Mouse (Mus musculus) thymus, postnatal 4 days (tissue): Measurements from ENCODE around the gene Cox6a1.
"Not testable (repeated sequence)": the region's sequence is repeated elsewhere in the genome, so short reads cannot be mapped to it uniquely, and the experiment has no call there.

Experiments used
- DNase-seq: peaks from one replicate; pipeline ENCODE4 v3.0.0; 2021

Cox6a1 gene

DNA sequence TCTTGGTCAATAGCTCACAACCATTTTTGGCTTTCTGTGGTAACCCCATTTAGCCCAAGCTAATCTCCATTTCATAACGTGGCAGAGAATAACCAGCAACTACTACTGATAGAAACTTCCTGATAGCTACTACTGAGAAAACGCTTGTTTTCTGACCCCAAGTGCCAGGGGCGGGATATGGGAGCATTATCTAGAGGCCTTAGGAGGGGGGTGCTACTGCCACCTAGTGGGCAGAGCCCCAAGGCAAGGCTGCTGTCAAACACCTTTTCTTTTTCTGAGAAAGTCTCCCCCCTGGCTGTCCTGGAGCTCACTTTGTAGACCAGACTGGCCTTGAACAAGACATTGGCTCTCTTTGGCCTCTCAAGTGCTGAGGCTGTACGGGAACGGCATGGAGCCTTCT is 1.2 kb downstream of the Cox6a1 start:
- DNase-seq: peak; percentile 92

GRCm38 (mm10) chr5:115341314-115342165 is 7.2 kb downstream of the Cox6a1 start:
- no peak for DNase-seq

- DNase-seq: peak; percentile 93
Observed at GRCm38 (mm10) chr5:115340577-115341313, 8.0 kb downstream of the Cox6a1 start, which contains the start of the genes Gatc and Triap1. Gene Gatc (minus strand): TSS chr5:115341178. Gene Triap1 (plus strand): TSS chr5:115341225.

DNA sequence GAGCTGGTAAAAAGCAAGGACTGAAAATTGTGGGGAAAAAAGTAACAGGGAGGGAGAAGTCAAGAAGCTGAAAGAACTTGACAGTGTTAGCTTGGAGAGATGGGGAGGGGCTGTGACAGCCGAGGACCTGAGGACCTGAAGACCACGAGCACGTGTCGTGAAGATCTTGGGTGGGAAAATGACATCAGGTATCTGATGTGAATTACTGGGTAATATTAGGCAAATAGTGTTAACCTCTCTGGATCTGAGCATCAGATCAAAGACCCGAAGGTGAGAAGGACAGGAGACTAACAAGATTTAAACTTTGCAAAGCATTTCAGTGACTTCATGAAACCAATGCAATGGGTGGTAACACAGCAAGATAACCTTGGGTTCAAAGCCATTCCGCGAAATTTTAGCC is 8.8 kb downstream of the Cox6a1 start:
- DNase-seq: no peak

DNA sequence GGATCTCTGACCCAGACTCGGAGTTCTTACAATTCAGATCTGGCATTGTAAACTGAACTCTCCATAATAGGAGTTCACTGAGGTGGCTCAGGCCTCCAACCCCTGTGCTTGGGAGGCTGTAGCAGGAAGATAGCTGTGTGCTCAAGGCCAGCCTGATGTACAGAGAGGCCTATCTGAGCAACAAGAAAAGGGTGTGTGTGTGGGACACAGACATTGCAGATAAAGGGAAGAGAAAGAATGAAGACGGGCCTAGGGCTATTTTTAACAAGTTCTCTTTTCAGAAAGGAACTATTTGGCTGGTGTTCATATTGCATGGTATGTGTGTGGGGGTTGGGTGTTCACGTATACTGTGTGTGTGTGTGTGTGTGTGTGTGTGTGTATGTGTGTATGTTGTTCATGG is 15.2 kb downstream of the Cox6a1 start:
- DNase-seq: no peak

GRCm38 (mm10) chr5:115330955-115331354 is 17.8 kb downstream of the Cox6a1 start:
- DNase-seq: no peak

DNA sequence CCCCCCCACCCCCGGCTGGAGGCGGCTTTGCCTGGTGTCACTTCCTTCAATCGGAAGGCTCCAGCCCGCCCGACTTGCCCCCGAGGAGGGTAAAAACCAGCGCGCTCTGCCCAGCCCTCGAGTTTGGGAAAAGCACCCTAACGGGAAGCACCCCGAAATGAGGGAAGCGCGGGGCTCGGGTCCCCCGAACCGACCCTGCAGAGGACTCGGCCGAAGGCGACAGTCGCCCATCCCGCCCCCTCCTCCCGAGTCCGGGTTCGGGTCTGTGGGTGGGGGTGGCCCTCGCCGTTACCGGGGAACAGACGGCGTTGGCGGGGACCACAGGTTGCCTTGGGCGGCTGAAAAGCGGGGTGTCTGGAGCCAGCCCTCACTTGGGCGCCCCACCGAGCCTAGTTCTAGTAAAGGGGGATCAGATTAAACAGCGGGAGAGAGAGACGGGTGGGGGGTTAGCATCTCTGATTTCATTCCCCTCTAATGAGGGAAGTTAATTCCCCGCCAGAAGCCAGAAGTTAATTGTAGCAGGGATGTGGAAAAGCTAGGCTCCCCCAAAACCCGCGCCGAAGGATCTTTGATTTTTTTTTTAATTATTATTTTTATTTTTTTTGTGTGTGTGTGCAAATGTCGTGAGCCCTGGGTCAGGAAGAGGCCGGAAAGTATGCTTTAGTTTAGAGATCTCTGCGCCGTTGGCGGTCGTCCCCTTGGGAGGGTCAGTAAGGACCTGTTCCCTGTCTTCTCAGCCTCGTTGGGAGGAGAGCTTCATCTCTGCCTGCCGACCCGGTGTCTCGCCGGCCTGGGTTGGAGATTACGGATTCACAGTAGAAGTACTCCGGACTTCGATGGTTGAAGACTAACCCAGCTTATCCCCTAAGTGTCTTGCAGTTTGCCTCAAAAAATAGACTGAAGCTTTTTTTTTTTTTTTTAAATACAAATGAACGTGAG is 20.9 kb downstream of the Cox6a1 start:
- DNase-seq: peak; percentile 70

GRCm38 (mm10) chr5:115326875-115327609 is 21.7 kb downstream of the Cox6a1 start, which contains the start of gene Srsf9:
Gene Srsf9 (plus strand): TSS chr5:115327177.
- DNase-seq: peak; percentile 98

DNA sequence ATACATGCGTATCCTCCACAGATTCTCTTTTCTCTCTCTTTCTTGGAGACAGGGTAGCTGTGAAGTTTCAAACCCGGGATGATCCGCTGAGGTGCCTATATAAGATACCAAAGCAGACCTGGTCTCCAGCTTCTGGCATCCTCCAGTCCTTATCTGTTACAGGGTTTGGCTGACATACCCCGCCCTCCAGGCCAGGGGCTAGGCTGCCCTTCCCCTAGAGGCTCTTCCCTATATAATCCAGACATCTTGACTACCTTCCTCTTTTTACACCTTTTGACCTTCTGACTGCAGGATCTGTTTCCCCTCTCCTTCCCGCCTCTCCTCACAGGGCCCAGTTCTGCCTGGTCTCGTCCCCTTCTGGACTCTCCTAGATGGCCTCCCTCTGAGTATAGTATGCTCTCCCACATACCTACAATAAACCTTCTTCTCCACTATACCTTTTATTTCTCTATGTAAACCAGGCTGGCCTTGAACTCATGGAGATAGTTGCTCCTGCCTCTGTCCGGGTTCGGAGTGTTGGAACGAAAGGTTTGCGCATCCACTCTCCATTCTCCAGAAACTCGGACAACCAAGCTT is 22.4 kb downstream of the Cox6a1 start:
- peak; percentile 23 for DNase-seq

DNA sequence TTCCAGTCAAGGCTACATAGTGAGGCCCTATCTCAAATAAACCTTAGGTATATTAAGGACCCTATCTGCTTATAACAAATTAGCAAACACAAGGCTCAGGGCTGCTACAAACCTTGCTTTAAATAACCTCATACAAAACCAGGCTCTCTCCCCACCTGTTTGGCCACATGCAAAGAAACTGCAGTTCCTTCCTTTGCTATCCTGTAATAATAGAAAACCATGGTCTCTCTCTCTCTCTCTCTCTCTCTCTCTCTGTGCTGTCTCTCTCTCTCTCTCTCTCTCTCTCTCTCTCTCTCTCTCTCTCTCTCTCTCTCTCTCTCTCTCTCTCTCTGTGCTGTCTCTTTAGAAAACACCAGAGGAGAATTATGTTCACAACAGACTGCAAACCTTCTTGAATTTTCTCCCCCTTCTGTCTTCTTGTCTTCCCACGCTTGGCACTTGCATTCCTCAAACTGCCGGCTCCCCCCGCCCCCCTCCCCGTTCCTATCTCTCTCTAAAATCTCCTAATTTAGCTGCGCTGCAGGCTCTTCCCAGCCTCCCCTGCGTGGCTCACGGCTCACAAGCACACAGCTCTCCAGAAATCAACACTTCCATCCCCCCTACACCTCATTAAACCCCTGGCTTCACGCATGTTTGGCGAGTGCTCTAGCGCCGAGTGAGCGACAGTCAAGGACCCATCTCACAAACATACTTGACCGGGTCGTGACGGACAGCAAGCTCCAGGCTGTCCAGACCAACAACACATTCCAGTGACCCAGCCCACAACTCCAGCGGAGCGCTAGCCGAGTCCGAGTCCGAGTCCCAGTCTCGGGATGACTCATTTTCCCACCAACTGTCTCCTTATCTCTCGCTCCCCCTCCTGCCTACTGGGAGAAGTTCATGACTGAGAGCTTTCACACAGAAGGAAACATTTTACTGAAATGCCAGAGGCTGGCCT is 29.5 kb downstream of the Cox6a1 start:
- DNase-seq: peak; percentile 59

DNA sequence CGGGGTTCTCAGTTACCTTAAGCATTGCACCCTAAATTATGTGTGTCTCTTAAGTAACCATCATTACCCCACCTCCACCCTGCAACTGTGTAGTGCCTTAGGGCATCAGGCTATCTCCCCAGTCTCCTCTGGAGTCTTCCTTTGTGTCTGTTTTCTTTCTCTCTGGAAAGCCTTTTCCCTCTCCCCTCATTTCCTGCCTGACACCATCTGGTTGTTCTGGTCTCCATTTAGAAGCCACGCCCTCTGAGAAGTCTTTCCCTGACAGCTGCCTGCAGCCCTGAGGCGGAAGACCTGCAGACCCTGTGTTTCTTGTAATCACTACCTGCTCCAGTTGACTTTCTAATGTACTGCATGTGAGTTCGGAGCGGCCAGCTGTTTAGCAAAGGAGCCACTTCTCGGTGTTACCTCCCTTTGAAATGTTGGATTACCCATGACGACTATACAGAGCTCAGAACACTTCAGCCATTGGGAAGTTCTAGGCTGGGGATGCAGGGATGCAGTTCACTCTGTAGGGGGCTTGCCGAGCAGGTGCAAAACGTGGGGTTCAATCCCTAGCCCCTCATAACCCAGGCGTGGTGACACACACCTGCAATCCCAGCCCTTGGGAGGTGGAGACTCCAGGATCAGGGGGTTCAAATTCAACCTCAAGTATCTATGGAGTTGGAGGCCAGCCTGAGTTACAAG is 31.0 kb downstream of the Cox6a1 start:
- DNase-seq: peak; percentile 63

DNA sequence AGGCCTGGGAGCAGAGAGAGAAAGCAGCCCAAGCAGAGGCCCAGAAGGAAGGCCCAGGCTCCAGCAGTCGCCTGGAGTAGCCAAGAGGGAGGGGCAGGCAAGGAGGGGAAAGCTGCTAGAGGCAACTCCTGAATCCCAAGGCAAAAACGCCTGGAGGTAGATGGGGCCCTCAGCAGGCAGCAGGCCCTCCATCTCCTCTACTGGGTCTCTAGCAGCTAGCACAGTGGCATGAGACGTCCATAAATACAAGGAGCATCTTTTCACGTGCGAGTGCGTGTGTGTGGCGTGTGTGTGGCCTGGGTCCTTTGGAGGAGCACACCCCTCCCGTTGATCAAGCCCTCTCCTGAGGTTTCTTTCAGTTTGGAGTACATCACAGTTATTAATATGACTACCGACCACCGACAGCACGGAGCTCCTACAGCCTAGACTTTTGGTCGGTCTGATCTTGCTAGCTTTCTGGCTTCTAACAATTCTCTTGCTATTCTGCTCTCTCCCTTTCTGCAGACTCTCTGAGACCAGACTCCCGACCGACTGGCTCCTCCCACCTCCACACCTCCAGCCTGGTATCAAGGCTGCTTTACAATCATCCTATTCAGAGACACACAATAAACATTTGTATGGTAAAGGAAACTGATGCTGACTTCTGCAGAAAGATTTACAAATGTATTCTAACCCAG is 31.7 kb downstream of the Cox6a1 start:
- peak; percentile 32 for DNase-seq

DNA sequence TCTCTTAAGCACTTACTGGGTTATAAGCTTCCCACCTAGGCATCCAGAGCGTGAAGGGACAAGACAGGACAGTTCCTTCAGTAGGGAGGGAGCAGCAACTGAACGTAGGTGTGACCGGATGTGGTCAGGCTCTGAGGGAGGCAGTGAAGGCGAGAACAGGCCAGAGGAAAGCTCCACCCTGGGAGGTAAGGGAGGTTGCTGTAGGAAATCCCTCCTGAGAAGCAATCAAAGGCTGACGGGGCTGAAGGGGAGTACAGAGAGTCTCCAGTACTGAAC is 35.2 kb downstream of the Cox6a1 start:
- DNase-seq: no peak

- DNase-seq: no peak
Observed at GRCm38 (mm10) chr5:115312816-115313667, 35.7 kb downstream of the Cox6a1 start.

GRCm38 (mm10) chr5:115312354-115312753 is 36.4 kb downstream of the Cox6a1 start:
- DNase-seq: no peak

DNA sequence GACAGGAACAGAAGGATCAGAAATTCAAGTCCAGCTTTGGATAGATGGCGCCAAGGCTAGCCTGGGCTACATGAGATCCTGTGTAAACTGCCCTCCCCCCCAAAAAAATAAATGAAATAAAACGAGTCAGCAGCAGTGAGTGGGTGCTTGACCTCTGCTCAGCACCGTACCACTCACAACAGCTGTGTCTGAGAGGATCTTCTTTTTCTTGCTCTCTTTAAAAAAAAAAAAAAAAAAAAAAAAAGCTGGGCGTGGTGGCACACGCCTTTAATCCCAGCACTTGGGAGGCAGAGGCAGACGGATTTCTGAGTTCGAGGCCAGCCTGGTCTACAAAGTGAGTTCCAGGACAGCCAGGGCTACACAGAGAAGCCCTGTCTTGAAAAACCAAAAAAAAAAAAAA is 46.6 kb downstream of the Cox6a1 start:
- DNase-seq: not testable (repeated sequence)

DNA sequence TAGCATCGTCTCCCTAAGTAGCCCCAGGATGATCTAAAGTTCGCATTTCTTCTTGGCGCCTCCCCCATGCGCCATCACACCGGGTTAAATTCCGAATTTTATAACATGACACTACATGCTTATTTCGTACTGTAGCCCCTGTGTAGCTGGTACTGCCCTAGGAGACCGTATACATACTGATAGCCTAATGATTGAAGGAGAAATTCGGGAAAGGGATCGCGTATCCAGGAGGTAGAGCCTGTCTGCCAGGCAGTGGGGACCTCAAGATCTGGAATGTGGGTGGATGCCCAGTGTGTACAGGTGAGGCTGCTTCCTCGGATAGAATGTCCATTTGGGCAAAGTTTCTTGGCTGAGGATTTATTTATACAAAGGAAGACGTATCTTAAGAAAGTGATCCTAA is 47.2 kb downstream of the Cox6a1 start:
- DNase-seq: no peak

GRCm38 (mm10) chr5:115300792-115301614 is 47.8 kb downstream of the Cox6a1 start, which contains the start of gene Dynll1:
Gene Dynll1 (minus strand): TSS chr5:115300999.
- DNase-seq: peak; percentile 99
